Mouse (Mus musculus) midbrain, embryonic 12.5 days (tissue): ENCODE data around the gene Cacng8. TPM values are rescaled to one million over a fixed set of nuclear protein-coding genes. Genes with fewer than 3 reads are reported as not detected.

Experiments used
- ATAC-seq: fragments of 200-750 bp; cut with Nextera tagmentation; 2 replicates; pipeline ENCODE4 v1.8.0; 2017; ENCODE audit warnings: low read depth, moderate TSS enrichment, moderate library complexity; ENCODE audit not compliant: low FRiP score
- H3K27ac ChIP-seq: fragments of 300-500 bp; sonication (generic); replicated peaks from 2 replicates; pipeline ENCODE4 v1.5.1; 2016; ENCODE audit warnings: mild to moderate bottlenecking
- H3K27me3 ChIP-seq: fragments of 300-500 bp; sonication (generic); 2 replicates; pipeline ENCODE4 v1.6.1; 2016; ENCODE audit warnings: mild to moderate bottlenecking
- H3K36me3 ChIP-seq: fragments of 300-500 bp; sonication (generic); 2 replicates; pipeline ENCODE4 v1.6.1; 2016
- H3K4me1 ChIP-seq: fragments of 300-500 bp; sonication (generic); 2 replicates; pipeline ENCODE4 v1.6.1; 2016
- H3K4me2 ChIP-seq: fragments of 300-500 bp; sonication (generic); replicated peaks from 2 replicates; pipeline ENCODE4 v1.6.1; 2016; ENCODE audit warnings: mild to moderate bottlenecking, moderate library complexity
- H3K4me3 ChIP-seq: fragments of 300-500 bp; sonication (generic); 2 replicates; pipeline ENCODE4 v1.5.1; 2016; ENCODE audit warnings: mild to moderate bottlenecking
- H3K9ac ChIP-seq: fragments of 300-500 bp; sonication (generic); replicated peaks from 2 replicates; pipeline ENCODE4 v1.6.1; 2016; ENCODE audit warnings: mild to moderate bottlenecking, moderate library complexity
- H3K9me3 ChIP-seq: fragments of 300-500 bp; sonication (generic); 2 replicates; pipeline ENCODE4 v1.6.1; 2016; ENCODE audit warnings: mild to moderate bottlenecking
- WGBS: fragments of 180-500 bp; shearing (Covaris S2); methylation state at CpG from one replicate; pipeline ENCODE4 v1.1.7; 2016; 5-methylcytosine and 5-hydroxymethylcytosine counted together
- polyA plus RNA-seq: library from polyadenylated mRNA; unstranded; fragments of >200 nt; fragmentation: Nextera tagmentation; extraction: Ambion mirVana; gene quantifications from 2 replicates; pipeline ENCODE4 v1.2.1, GENCODE M21; 2016

The Cacng8 gene
- polyA plus RNA-seq, 1 experiment from 2014 or later, result 7.9 TPM

- Histone ChIP-seq H3K4me1 (peaks cover 22% of the 10 kb centered on the region), H3K27me3 (peaks cover 69% of the 10 kb centered on the region), H3K9me3 (no peaks in the 10 kb centered on the region), H3K9ac (peak overlapping the region; percentile 70), H3K27ac (no peak overlapping the region), H3K4me2 (peak overlapping the region; percentile 99), H3K4me3 (peak overlapping the region; percentile 64), H3K36me3 (no peaks in the 10 kb centered on the region)
- ATAC-seq, result no peak; the same call in 1 of the 2 replicates
- 0% methylated on average over 48 of the region's 60 CpGs for WGBS
Measured at GRCm38 (mm10) chr7:3415378-3415777, 24.9 kb downstream of the Cacng8 start.

- no peaks in the 10 kb centered on the region for H3K36me3 ChIP-seq
- H3K4me1 ChIP-seq, result peaks cover 18% of the 10 kb centered on the region
- no peak overlapping the region for H3K9ac ChIP-seq
- no peak for ATAC-seq
- no peak overlapping the region for H3K4me3 ChIP-seq
- 42% methylated on average over 6 of the region's 6 CpGs for WGBS
- no peak overlapping the region for H3K27ac ChIP-seq
- no peaks in the 10 kb centered on the region for H3K9me3 ChIP-seq
- no peak overlapping the region for H3K4me2 ChIP-seq
- peaks cover 75% of the 10 kb centered on the region for H3K27me3 ChIP-seq
Measured at GRCm38 (mm10) chr7:3419941-3420340, 29.5 kb downstream of the Cacng8 start.

- no peak overlapping the region for H3K27ac ChIP-seq
- ATAC-seq, result no peak
- peaks cover 75% of the 10 kb centered on the region for H3K27me3 ChIP-seq
- H3K4me3 ChIP-seq, result no peak overlapping the region
- 59% methylated on average over 5 of the region's 5 CpGs for WGBS
- peaks cover 14% of the 10 kb centered on the region for H3K4me1 ChIP-seq
- H3K9me3 ChIP-seq, result no peaks in the 10 kb centered on the region
- no peak overlapping the region for H3K9ac ChIP-seq
- no peaks in the 10 kb centered on the region for H3K36me3 ChIP-seq
- H3K4me2 ChIP-seq, result no peak overlapping the region
Measured at GRCm38 (mm10) chr7:3420466-3420865, 30.0 kb downstream of the Cacng8 start.

- Histone ChIP-seq H3K9ac (no peak overlapping the region), H3K4me1 (peaks cover 8% of the 10 kb centered on the region), H3K4me3 (no peak overlapping the region), H3K9me3 (no peaks in the 10 kb centered on the region), H3K27ac (no peak overlapping the region), H3K27me3 (peaks cover 72% of the 10 kb centered on the region), H3K4me2 (no peak overlapping the region), H3K36me3 (no peaks in the 10 kb centered on the region)
- ATAC-seq, result no peak
- 81% methylated on average over 3 of the region's 3 CpGs for WGBS
Measured at GRCm38 (mm10) chr7:3421297-3421696, 30.8 kb downstream of the Cacng8 start.

GRCm38 (mm10) chr7:3422051-3422450 lies 31.6 kb downstream of the Cacng8 start:
- Histone ChIP-seq H3K4me3 (no peak overlapping the region), H3K27ac (no peak overlapping the region), H3K4me1 (peaks cover 8% of the 10 kb centered on the region), H3K9me3 (no peaks in the 10 kb centered on the region), H3K4me2 (no peak overlapping the region), H3K27me3 (peaks cover 65% of the 10 kb centered on the region), H3K9ac (no peak overlapping the region), H3K36me3 (no peaks in the 10 kb centered on the region)
- ATAC-seq, result no peak
- 64% methylated on average over 7 of the region's 7 CpGs for WGBS

- no peaks in the 10 kb centered on the region for H3K36me3 ChIP-seq
- under 1% methylated on average over 30 of the region's 30 CpGs for WGBS
- H3K27ac ChIP-seq, result no peak overlapping the region
- H3K9ac ChIP-seq, result peak overlapping the region; percentile 21; the same call in 1 of the 2 replicates
- ATAC-seq, result peak; percentile 49; the same call in 1 of the 2 replicates
- H3K4me3 ChIP-seq, result peak overlapping the region; percentile 29
- no peaks in the 10 kb centered on the region for H3K9me3 ChIP-seq
- peaks cover 8% of the 10 kb centered on the region for H3K4me1 ChIP-seq
- H3K4me2 ChIP-seq, result peak overlapping the region; percentile 52
- H3K27me3 ChIP-seq, result peaks cover 52% of the 10 kb centered on the region
Measured at GRCm38 (mm10) chr7:3423430-3423829, 32.9 kb downstream of the Cacng8 start.

- WGBS, result 40% methylated on average over 4 of the region's 4 CpGs
- H3K27ac ChIP-seq, result no peak within 1 kb of the TSS
- H3K4me2 ChIP-seq, result peak within 1 kb of the TSS; percentile 52
- H3K4me3 ChIP-seq, result peak within 1 kb of the TSS; percentile 29
- H3K36me3 ChIP-seq, result no peaks in the 10 kb centered on the region
- ATAC-seq, result 0 out of 2 replicates have a peak, but pooled peaks have one; percentile 12
- peak within 1 kb of the TSS; percentile 21; the same call in 1 of the 2 replicates for H3K9ac ChIP-seq
- H3K9me3 ChIP-seq, result no peaks in the 10 kb centered on the region
- H3K4me1 ChIP-seq, result peaks cover 8% of the 10 kb centered on the region
- peaks cover 52% of the 10 kb centered on the region for H3K27me3 ChIP-seq
Measured at GRCm38 (mm10) chr7:3423895-3424294, 33.4 kb downstream of the Cacng8 start, which contains the start of gene Cacng6. Gene Cacng6 (plus strand): TSS chr7:3424195.

GRCm38 (mm10) chr7:3425141-3425540 lies 34.7 kb downstream of the Cacng8 start:
- 91% methylated on average over 5 of the region's 5 CpGs for WGBS
- Histone ChIP-seq H3K4me3 (no peak overlapping the region), H3K27ac (no peak overlapping the region), H3K4me2 (no peak overlapping the region), H3K27me3 (peaks cover 48% of the 10 kb centered on the region), H3K9me3 (no peaks in the 10 kb centered on the region), H3K4me1 (peaks cover 8% of the 10 kb centered on the region), H3K36me3 (no peaks in the 10 kb centered on the region), H3K9ac (no peak overlapping the region)
- ATAC-seq, result no peak

GRCm38 (mm10) chr7:3430161-3430560 lies 39.7 kb downstream of the Cacng8 start:
- H3K27me3 ChIP-seq, result peaks cover 8% of the 10 kb centered on the region
- no peak overlapping the region for H3K4me3 ChIP-seq
- no peak for ATAC-seq
- H3K36me3 ChIP-seq, result no peaks in the 10 kb centered on the region
- H3K27ac ChIP-seq, result no peak overlapping the region
- no peak overlapping the region for H3K9ac ChIP-seq
- no peaks in the 10 kb centered on the region for H3K9me3 ChIP-seq
- H3K4me2 ChIP-seq, result no peak overlapping the region
- 82% methylated on average over 6 of the region's 6 CpGs for WGBS
- H3K4me1 ChIP-seq, result no peaks in the 10 kb centered on the region

- H3K4me1 ChIP-seq, result no peaks in the 10 kb centered on the region
- 0 out of 2 replicates have a peak, but pooled peaks cover 3% of the 10 kb centered on the region for H3K27me3 ChIP-seq
- no peaks in the 10 kb centered on the region for H3K9me3 ChIP-seq
- H3K9ac ChIP-seq, result no peak overlapping the region
- no peak overlapping the region for H3K4me2 ChIP-seq
- no peak overlapping the region for H3K4me3 ChIP-seq
- H3K27ac ChIP-seq, result no peak overlapping the region
- no peak for ATAC-seq
- H3K36me3 ChIP-seq, result no peaks in the 10 kb centered on the region
- 88% methylated on average over 1 of the region's 1 CpGs for WGBS
Measured at GRCm38 (mm10) chr7:3432066-3432465, 41.6 kb downstream of the Cacng8 start.

GRCm38 (mm10) chr7:3437941-3438340 lies 47.5 kb downstream of the Cacng8 start:
- Histone ChIP-seq H3K4me1 (no peaks in the 10 kb centered on the region), H3K9ac (no peak overlapping the region), H3K4me2 (no peak overlapping the region), H3K4me3 (no peak overlapping the region), H3K9me3 (no peaks in the 10 kb centered on the region), H3K27me3 (0 out of 2 replicates have a peak, but pooled peaks cover 3% of the 10 kb centered on the region), H3K36me3 (no peaks in the 10 kb centered on the region), H3K27ac (no peak overlapping the region)
- no peak for ATAC-seq
- WGBS, result 72% methylated on average over 5 of the region's 5 CpGs

- WGBS, result 85% methylated on average over 11 of the region's 11 CpGs
- no peak overlapping the region for H3K27ac ChIP-seq
- no peaks in the 10 kb centered on the region for H3K4me1 ChIP-seq
- ATAC-seq, result no peak
- no peak overlapping the region for H3K9ac ChIP-seq
- no peak overlapping the region for H3K4me3 ChIP-seq
- 0 out of 2 replicates have a peak, but pooled peaks cover 3% of the 10 kb centered on the region for H3K27me3 ChIP-seq
- H3K4me2 ChIP-seq, result no peak overlapping the region
- no peaks in the 10 kb centered on the region for H3K36me3 ChIP-seq
- no peaks in the 10 kb centered on the region for H3K9me3 ChIP-seq
Measured at GRCm38 (mm10) chr7:3439984-3440383, 49.5 kb downstream of the Cacng8 start.

- no peaks in the 10 kb centered on the region for H3K4me1 ChIP-seq
- 78% methylated on average over 8 of the region's 8 CpGs for WGBS
- no peak overlapping the region for H3K4me3 ChIP-seq
- no peak for ATAC-seq
- no peak overlapping the region for H3K9ac ChIP-seq
- H3K27me3 ChIP-seq, result 0 out of 2 replicates have a peak, but pooled peaks cover 3% of the 10 kb centered on the region
- no peak overlapping the region for H3K27ac ChIP-seq
- no peaks in the 10 kb centered on the region for H3K36me3 ChIP-seq
- no peaks in the 10 kb centered on the region for H3K9me3 ChIP-seq
- H3K4me2 ChIP-seq, result no peak overlapping the region
Measured at GRCm38 (mm10) chr7:3440526-3440925, 50.0 kb downstream of the Cacng8 start.
